Mouse (Mus musculus) forebrain, postnatal 0 days (tissue): ENCODE results near the gene Oxct1. TPM values are rescaled to one million over a fixed set of nuclear protein-coding genes. Genes with fewer than 3 reads are reported as not detected.

ENCODE experiments used
- ATAC-seq: fragments of 200-750 bp; cut with Nextera tagmentation; 2 replicates; pipeline ENCODE4 v1.8.0; 2017; ENCODE audit warnings: mild to moderate bottlenecking, moderate library complexity
- DNase-seq: peaks from one replicate; pipeline ENCODE4 v3.0.0-alpha.2; 2015
- H3K27ac ChIP-seq: fragments of 300-500 bp; sonication (generic); 2 replicates; pipeline ENCODE4 v1.5.1; 2014; ENCODE audit warnings: low read depth, mild to moderate bottlenecking, antibody characterized with exemption, low read length, moderate library complexity, mixed read lengths
- H3K27me3 ChIP-seq: fragments of 300-500 bp; sonication (generic); 2 replicates; pipeline ENCODE4 v1.6.1; 2014; ENCODE audit warnings: mild to moderate bottlenecking, low read length, mixed read lengths; ENCODE audit not compliant: insufficient read depth
- H3K36me3 ChIP-seq: fragments of 300-500 bp; sonication (generic); 2 replicates; pipeline ENCODE4 v1.6.1; 2014; ENCODE audit warnings: mild to moderate bottlenecking, moderate library complexity; ENCODE audit not compliant: insufficient read depth
- H3K4me1 ChIP-seq: fragments of 300-500 bp; sonication (generic); 2 replicates; pipeline ENCODE4 v1.6.1; 2014; ENCODE audit warnings: antibody characterized with exemption; ENCODE audit not compliant: insufficient read depth
- H3K4me2 ChIP-seq: fragments of 300-500 bp; sonication (generic); 2 replicates; pipeline ENCODE4 v1.6.1; 2014; ENCODE audit warnings: low read depth, mild to moderate bottlenecking, moderate library complexity
- H3K4me3 ChIP-seq: fragments of 300-500 bp; sonication (generic); 2 replicates; pipeline ENCODE4 v1.5.1; 2014; ENCODE audit warnings: low read depth, low read length, mixed read lengths
- H3K9ac ChIP-seq: fragments of 300-500 bp; sonication (generic); 2 replicates; pipeline ENCODE4 v1.6.1; 2014; ENCODE audit warnings: mild to moderate bottlenecking
- H3K9me3 ChIP-seq: fragments of 300-500 bp; sonication (generic); 2 replicates; pipeline ENCODE4 v1.6.1; 2016; ENCODE audit warnings: low read length
- CTCF ChIP-seq: sonication (generic); IDR thresholded peaks from 2 replicates; pipeline ENCODE4 v1.5.1; 2016; ENCODE audit warnings: antibody characterized with exemption, control low read depth, low read depth
- WGBS: fragments of 180-500 bp; shearing (Covaris S2); extraction: QIAGEN DNeasy Blood & Tissue Kit; methylation state at CpG from one replicate; pipeline ENCODE4 v1.1.7; 2014; 5-methylcytosine and 5-hydroxymethylcytosine counted together
- polyA plus RNA-seq: library from polyadenylated mRNA; unstranded; fragments of >200 nt; fragmentation: Nextera tagmentation; extraction: Ambion mirVana; gene quantifications from 2 replicates; pipeline ENCODE4 v1.2.1, GENCODE M21; 2015
- total RNA-seq: library from RNA; depleted of rRNA; stranded (reverse); fragments of >200 nt; gene quantifications from 2 replicates; pipeline ENCODE4 v1.2.3, GENCODE M21; 2014

The Oxct1 gene
- total and polyA plus RNA-seq, 2 experiments from 2014 or later, result 354 to 419 TPM

- no peaks in the 10 kb centered on the region for H3K36me3 ChIP-seq
- no peak for DNase-seq
- WGBS, result 70% methylated on average over 2 of the region's 2 CpGs
- no peak overlapping the region for H3K27ac ChIP-seq
- H3K4me1 ChIP-seq, result no peaks in the 10 kb centered on the region
- H3K27me3 ChIP-seq, result no peaks in the 10 kb centered on the region
- no peak overlapping the region for H3K4me3 ChIP-seq
- H3K4me2 ChIP-seq, result no peak overlapping the region
- no peak for TF ChIP-seq CTCF
- no peak for ATAC-seq
- H3K9ac ChIP-seq, result no peak overlapping the region
- no peaks in the 10 kb centered on the region for H3K9me3 ChIP-seq
Observed at GRCm38 (mm10) chr15:4013873-4014272, 12.3 kb upstream of the Oxct1 start.

GRCm38 (mm10) chr15:4020711-4021110 lies 5.5 kb upstream of the Oxct1 start:
- peak; percentile 40; the same call in 1 of the 2 replicates for ATAC-seq
- WGBS, result 59% methylated on average over 4 of the region's 4 CpGs

GRCm38 (mm10) chr15:4023747-4024146 lies 2.4 kb upstream of the Oxct1 start:
- Histone ChIP-seq H3K36me3 (no peaks in the 10 kb centered on the region), H3K4me3 (no peak overlapping the region), H3K27ac (no peak overlapping the region), H3K4me1 (peaks cover 5% of the 10 kb centered on the region; the same call in 1 of the 2 replicates), H3K4me2 (no peak overlapping the region), H3K27me3 (no peaks in the 10 kb centered on the region), H3K9me3 (no peaks in the 10 kb centered on the region), H3K9ac (no peak overlapping the region)
- no peak for TF ChIP-seq CTCF
- no peak for DNase-seq
- 96% methylated on average over 2 of the region's 2 CpGs for WGBS
- no peak for ATAC-seq

More at GRCm38 (mm10) chr15:4020711-4021110, 5.5 kb upstream of the Oxct1 start:
- Histone ChIP-seq H3K9me3 (no peaks in the 10 kb centered on the region), H3K4me3 (no peak overlapping the region), H3K27me3 (no peaks in the 10 kb centered on the region), H3K4me2 (no peak overlapping the region), H3K9ac (no peak overlapping the region), H3K4me1 (no peaks in the 10 kb centered on the region), H3K27ac (no peak overlapping the region), H3K36me3 (no peaks in the 10 kb centered on the region)
- TF ChIP-seq CTCF, result no peak
- no peak for DNase-seq

GRCm38 (mm10) chr15:4024726-4025507 lies 1.3 kb upstream of the Oxct1 start:
- WGBS, result 75% methylated on average over 13 of the region's 13 CpGs
- no peak overlapping the region for H3K27ac ChIP-seq
- peaks cover 5% of the 10 kb centered on the region; the same call in 1 of the 2 replicates for H3K4me1 ChIP-seq
- H3K27me3 ChIP-seq, result no peaks in the 10 kb centered on the region
- no peak overlapping the region for H3K4me2 ChIP-seq
- no peaks in the 10 kb centered on the region for H3K9me3 ChIP-seq
- H3K36me3 ChIP-seq, result no peaks in the 10 kb centered on the region
- DNase-seq, result no peak
- ATAC-seq, result no peak
- H3K4me3 ChIP-seq, result no peak overlapping the region
- TF ChIP-seq CTCF, result no peak
- H3K9ac ChIP-seq, result no peak overlapping the region

- H3K4me3 ChIP-seq, result no peak overlapping the region
- 47% methylated on average over 11 of the region's 11 CpGs for WGBS
Observed at GRCm38 (mm10) chr15:4025508-4025904, 677 bp upstream of the Oxct1 start.

GRCm38 (mm10) chr15:4026831-4027584 lies 825 bp downstream of the Oxct1 start:
- Histone ChIP-seq H3K27ac (peak overlapping the region; percentile 96), H3K4me1 (peaks cover 5% of the 10 kb centered on the region; the same call in 1 of the 2 replicates), H3K4me2 (peak overlapping the region; percentile 49), H3K27me3 (no peaks in the 10 kb centered on the region), H3K9me3 (no peaks in the 10 kb centered on the region), H3K36me3 (no peaks in the 10 kb centered on the region), H3K9ac (peak overlapping the region; percentile 89), H3K4me3 (peak overlapping the region; percentile 58)
- ATAC-seq (peak; percentile 76), DNase-seq (peak; percentile 82)
- TF ChIP-seq CTCF, result no peak
- under 1% methylated on average over 65 of the region's 65 CpGs for WGBS

More at GRCm38 (mm10) chr15:4025508-4025904, 677 bp upstream of the Oxct1 start:
- DNase-seq, result no peak
- ATAC-seq, result no peak
- Histone ChIP-seq H3K27me3 (no peaks in the 10 kb centered on the region), H3K9ac (no peak overlapping the region; the same call in 1 of the 2 replicates), H3K4me2 (peak overlapping the region; percentile 49), H3K27ac (no peak overlapping the region), H3K4me1 (peaks cover 5% of the 10 kb centered on the region; the same call in 1 of the 2 replicates), H3K36me3 (no peaks in the 10 kb centered on the region), H3K9me3 (no peaks in the 10 kb centered on the region)
- no peak for TF ChIP-seq CTCF
